Mouse (Mus musculus) MEL (cell line): ENCODE measurements around the gene Dock1. TPM values are rescaled to one million over a fixed set of nuclear protein-coding genes. Genes with fewer than 3 reads are reported as not detected.

Experiments
- DNase-seq: peaks from one replicate; pipeline ENCODE4 v3.0.0; 2011; ENCODE audit warnings: low read depth, low spot score
- H3K27ac ChIP-seq: 2 replicates; pipeline ENCODE4 v1.5.1; 2012; ENCODE audit warnings: low read depth, mild to moderate bottlenecking, control low read depth, low read length, moderate library complexity; ENCODE audit not compliant: control insufficient read depth
- H3K27me3 ChIP-seq, 2 experiments: fragments of 150-350 bp in 1 of 2; sonication (generic) in 1 of 2; 2 replicates each; pipeline ENCODE4 v1.6.1; 2012; ENCODE audit warnings: low read length in 2 of 2, mild to moderate bottlenecking in 2 of 2, improper control_type of control experiment in 1 of 2, moderate library complexity in 1 of 2; ENCODE audit not compliant: insufficient read depth in 2 of 2, control insufficient read depth in 1 of 2
- H3K36me3 ChIP-seq, 2 experiments: 2 replicates each; pipeline ENCODE4 v1.6.1; 2012 to 2014; ENCODE audit warnings: low read length in 2 of 2, improper control_type of control experiment in 1 of 2, inconsistent platforms in 1 of 2, mild to moderate bottlenecking in 1 of 2; ENCODE audit not compliant: insufficient read depth in 2 of 2, control insufficient read depth in 1 of 2
- H3K4me1 ChIP-seq, 2 experiments: fragments of 150-350 bp in 1 of 2; sonication (generic) in 1 of 2; 2 replicates each; pipeline ENCODE4 v1.6.1; 2012; ENCODE audit warnings: low read length in 2 of 2, improper control_type of control experiment in 1 of 2, mild to moderate bottlenecking in 1 of 2; ENCODE audit not compliant: insufficient read depth in 2 of 2, control insufficient read depth in 1 of 2
- H3K4me3 ChIP-seq, 2 experiments: fragments of 150-350 bp in 1 of 2; sonication (generic) in 1 of 2; 2 replicates each; pipeline ENCODE4 v1.5.1; 2012; ENCODE audit warnings: low read depth in 2 of 2, low read length in 2 of 2, mild to moderate bottlenecking in 2 of 2, moderate library complexity in 2 of 2, control low read depth in 1 of 2, improper control_type of control experiment in 1 of 2; ENCODE audit not compliant: control insufficient read depth in 1 of 2, insufficient read depth in 1 of 2
- H3K79me2 ChIP-seq: 2 replicates; pipeline ENCODE4 v1.6.1; 2012; ENCODE audit warnings: mild to moderate bottlenecking, low read length, moderate library complexity; ENCODE audit not compliant: control insufficient read depth, poor library complexity, insufficient read depth
- H3K9ac ChIP-seq: 2 replicates; pipeline ENCODE4 v1.6.1; 2012; ENCODE audit warnings: low read depth, mild to moderate bottlenecking, control low read depth, low read length, moderate library complexity; ENCODE audit not compliant: control insufficient read depth, poor library complexity, severe bottlenecking
- H3K9me3 ChIP-seq: fragments of 150-350 bp; sonication (generic); replicated peaks from 2 replicates; pipeline ENCODE4 v1.6.1; 2012; ENCODE audit warnings: mild to moderate bottlenecking, low read length, improper control_type of control experiment, moderate library complexity; ENCODE audit not compliant: insufficient read depth
- CHD1 ChIP-seq: IDR thresholded peaks from 2 replicates; pipeline ENCODE4 v1.6.1; 2012; ENCODE audit warnings: low read depth, mild to moderate bottlenecking, inconsistent platforms, low read length, improper control_type of control experiment
- CTCF ChIP-seq, 3 experiments: IDR thresholded peaks in 2 of 3; conservative IDR thresholded peaks in 1 of 3; 2 replicates each; pipeline ENCODE4 v1.5.1; 2011 to 2012; ENCODE audit warnings: low read length in 3 of 3, low read depth in 2 of 3, mild to moderate bottlenecking in 2 of 3, improper control_type of control experiment in 1 of 3, inconsistent platforms in 1 of 3, mixed read lengths in 1 of 3, moderate library complexity in 1 of 3; ENCODE audit not compliant: control insufficient read depth in 1 of 3, insufficient read depth in 1 of 3, poor library complexity in 1 of 3, severe bottlenecking in 1 of 3
- E2F4 ChIP-seq: IDR thresholded peaks from 2 replicates; pipeline ENCODE4 v1.6.1; 2011; ENCODE audit warnings: low read depth, low read length, improper control_type of control experiment, borderline replicate concordance
- ELF1 ChIP-seq: IDR thresholded peaks from 2 replicates; pipeline ENCODE4 v1.6.1; 2014; ENCODE audit warnings: low read depth, mild to moderate bottlenecking, inconsistent platforms, low read length, improper control_type of control experiment, moderate library complexity
- EP300 ChIP-seq, 2 experiments: IDR thresholded peaks; 2 replicates each; pipeline ENCODE4 v1.6.1; 2011; ENCODE audit warnings: improper control_type of control experiment in 2 of 2, low read length in 2 of 2, low read depth in 1 of 2, mild to moderate bottlenecking in 1 of 2
- ETS1 ChIP-seq: IDR thresholded peaks from 2 replicates; pipeline ENCODE4 v1.6.1; 2012; ENCODE audit warnings: low read depth, mild to moderate bottlenecking, inconsistent platforms, low read length, improper control_type of control experiment, moderate library complexity
- GABPA ChIP-seq: IDR thresholded peaks from 2 replicates; pipeline ENCODE4 v1.6.1; 2012; ENCODE audit warnings: low read depth, mild to moderate bottlenecking, inconsistent platforms, low read length, improper control_type of control experiment, moderate library complexity
- HCFC1 ChIP-seq: IDR thresholded peaks from 2 replicates; pipeline ENCODE4 v1.6.1; 2012; ENCODE audit warnings: low read depth, mild to moderate bottlenecking, inconsistent platforms, low read length, improper control_type of control experiment, moderate library complexity
- JUND ChIP-seq: IDR thresholded peaks from 2 replicates; pipeline ENCODE4 v1.6.1; 2011; ENCODE audit warnings: low read depth, mild to moderate bottlenecking, improper control_type of control experiment, low read length
- KAT2A ChIP-seq: conservative IDR thresholded peaks from 2 replicates; pipeline ENCODE4 v1.6.1; 2012; ENCODE audit warnings: low read depth, low read length, improper control_type of control experiment, inconsistent platforms
- MAFK ChIP-seq: IDR thresholded peaks from 2 replicates; pipeline ENCODE4 v1.6.1; 2011; ENCODE audit warnings: low read depth, mild to moderate bottlenecking, low read length, improper control_type of control experiment, borderline replicate concordance
- MYB ChIP-seq: IDR thresholded peaks from 2 replicates; pipeline ENCODE4 v1.6.1; 2011; ENCODE audit warnings: mild to moderate bottlenecking, low read depth, low read length, improper control_type of control experiment
- MYC ChIP-seq: IDR thresholded peaks from 2 replicates; pipeline ENCODE4 v1.6.1; 2011; ENCODE audit warnings: low read depth, mild to moderate bottlenecking, low read length, improper control_type of control experiment, moderate library complexity
- NRF1 ChIP-seq: IDR thresholded peaks from 2 replicates; pipeline ENCODE4 v1.6.1; 2014; ENCODE audit warnings: low read depth, mild to moderate bottlenecking, inconsistent platforms, low read length, improper control_type of control experiment, moderate library complexity; ENCODE audit not compliant: poor library complexity, insufficient read depth, severe bottlenecking
- POLR2A ChIP-seq, 2 experiments: IDR thresholded peaks; 2 replicates each; pipeline ENCODE4 v1.6.1; 2011 to 2012; ENCODE audit warnings: low read length in 2 of 2, mild to moderate bottlenecking in 2 of 2, control low read depth in 1 of 2, improper control_type of control experiment in 1 of 2, low read depth in 1 of 2, moderate library complexity in 1 of 2; ENCODE audit not compliant: control insufficient read depth in 1 of 2, insufficient read depth in 1 of 2, poor library complexity in 1 of 2
- POLR2AphosphoS2 ChIP-seq: IDR thresholded peaks from 2 replicates; pipeline ENCODE4 v1.6.1; 2011; ENCODE audit warnings: low read length, improper control_type of control experiment
- RAD21 ChIP-seq: IDR thresholded peaks from 2 replicates; pipeline ENCODE4 v1.6.1; 2011; ENCODE audit warnings: mild to moderate bottlenecking, low read depth, low read length, improper control_type of control experiment
- RCOR1 ChIP-seq: IDR thresholded peaks from 2 replicates; pipeline ENCODE4 v1.6.1; 2012; ENCODE audit warnings: low read depth, mild to moderate bottlenecking, inconsistent platforms, low read length, improper control_type of control experiment
- SIN3A ChIP-seq: IDR thresholded peaks from 2 replicates; pipeline ENCODE4 v1.6.1; 2012; ENCODE audit warnings: low read length, improper control_type of control experiment, inconsistent platforms
- SMC3 ChIP-seq: IDR thresholded peaks from 2 replicates; pipeline ENCODE4 v1.6.1; 2011; ENCODE audit warnings: low read depth, low read length, improper control_type of control experiment
- TAL1 ChIP-seq: IDR thresholded peaks from 2 replicates; pipeline ENCODE4 v1.6.1; 2012; ENCODE audit warnings: mild to moderate bottlenecking, inconsistent platforms, low read length, moderate library complexity, mixed read lengths
- TBP ChIP-seq: IDR thresholded peaks from 2 replicates; pipeline ENCODE4 v1.8.0; 2011; ENCODE audit warnings: low read depth, low read length, improper control_type of control experiment
- USF2 ChIP-seq, 2 experiments: IDR thresholded peaks; 2 replicates each; pipeline ENCODE4 v1.6.1; 2011 to 2012; ENCODE audit warnings: improper control_type of control experiment in 2 of 2, low read length in 2 of 2, borderline replicate concordance in 1 of 2, inconsistent platforms in 1 of 2, low read depth in 1 of 2, mild to moderate bottlenecking in 1 of 2; ENCODE audit not compliant: insufficient read depth in 1 of 2
- ZKSCAN1 ChIP-seq: IDR thresholded peaks from 2 replicates; pipeline ENCODE4 v1.6.1; 2012; ENCODE audit warnings: low read depth, mild to moderate bottlenecking, inconsistent platforms, low read length, improper control_type of control experiment, moderate library complexity
- ZMIZ1 ChIP-seq: IDR thresholded peaks from 2 replicates; pipeline ENCODE4 v1.6.1; 2012; ENCODE audit warnings: low read depth, mild to moderate bottlenecking, inconsistent platforms, low read length, improper control_type of control experiment, moderate library complexity
- ZNF384 ChIP-seq: IDR thresholded peaks from 2 replicates; pipeline ENCODE4 v1.6.1; 2012; ENCODE audit warnings: low read depth, mild to moderate bottlenecking, inconsistent platforms, low read length, improper control_type of control experiment
- polyA plus RNA-seq, 2 experiments: library from polyadenylated mRNA; stranded (reverse) in 1 of 2; unstranded in 1 of 2; fragments of >175 nt in 1 of 2; fragments of >200 nt in 1 of 2; gene quantifications; 2 replicates each; pipeline versions ENCODE4 v1.2.1 to v1.2.4; 2012; ENCODE audit warnings: low replicate concordance in 2 of 2, low read depth in 1 of 2; ENCODE audit not compliant: insufficient read length in 2 of 2, insufficient read depth in 1 of 2, missing spikeins in 1 of 2
- total RNA-seq: library from RNA; depleted of rRNA; stranded (reverse); fragments of 300-350 nt; gene quantifications from 2 replicates; pipeline ENCODE4 v1.2.3, GENCODE M21; 2012

Gene Dock1
- total and polyA plus RNA-seq, 3 experiments: not detected

GRCm38 (mm10) chr7:135076904-135077303, 406.4 kb downstream of the Dock1 start:
- Histone ChIP-seq H3K27ac (no peak overlapping the region), H3K79me2 (no peaks in the 10 kb centered on the region), H3K9me3 (no peaks in the 10 kb centered on the region), H3K36me3 (no peaks in the 10 kb centered on the region), H3K4me1 (no peaks in the 10 kb centered on the region), H3K9ac (no peak overlapping the region), H3K4me3 (no peak overlapping the region), H3K27me3 (no peaks in the 10 kb centered on the region)
- DNase-seq: no peak
- TF ChIP-seq SIN3A: no peak
- TF ChIP-seq ZKSCAN1: no peak
- TF ChIP-seq POLR2AphosphoS2: no peak
- no peak for TF ChIP-seq CHD1
- TF ChIP-seq KAT2A: no peak
- no peak for TF ChIP-seq POLR2A (IDR thresholded peaks at IDR 0.05; ENCODE audit: control insufficient read depth in 1 of 2, insufficient read depth in 1 of 2, low read depth in 1 of 2, low read length in 2 of 2, poor library complexity in 1 of 2)
- no peak for TF ChIP-seq ELF1
- no peak for TF ChIP-seq EP300 (IDR thresholded peaks at IDR 0.05; ENCODE audit: low read depth in 1 of 2, low read length in 2 of 2)
- TF ChIP-seq MAFK: no peak
- no peak for TF ChIP-seq ZNF384
- no peak for TF ChIP-seq ZMIZ1
- no peak for TF ChIP-seq GABPA
- no peak for TF ChIP-seq MYB
- TF ChIP-seq TAL1: no peak

- TF ChIP-seq CTCF (IDR thresholded peaks at IDR 0.05 in 2 of 3, conservative IDR thresholded peaks at IDR 0.05 in 1 of 3; ENCODE audit: control insufficient read depth in 1 of 3, insufficient read depth in 1 of 3, low read depth in 2 of 3, low read length in 3 of 3, poor library complexity in 1 of 3, severe bottlenecking in 1 of 3) (no peak), SIN3A (no peak), JUND (no peak), NRF1 (no peak), KAT2A (no peak), TAL1 (no peak), MYB (no peak), TBP (no peak), MYC (no peak), GABPA (no peak), RAD21 (no peak), RCOR1 (no peak), E2F4 (no peak), ETS1 (no peak), USF2 (IDR thresholded peaks at IDR 0.05; ENCODE audit: borderline replicate concordance in 1 of 2, insufficient read depth in 1 of 2, low read depth in 1 of 2, low read length in 2 of 2) (no peak), SMC3 (no peak), CHD1 (no peak), HCFC1 (no peak)
- no peaks in the 10 kb centered on the region for H3K36me3 ChIP-seq
- no peak overlapping the region for H3K9ac ChIP-seq
- no peak overlapping the region for H3K27ac ChIP-seq
- DNase-seq: no peak
- no peaks in the 10 kb centered on the region for H3K79me2 ChIP-seq
- no peaks in the 10 kb centered on the region for H3K9me3 ChIP-seq
- no peaks in the 10 kb centered on the region for H3K27me3 ChIP-seq
- no peak overlapping the region for H3K4me3 ChIP-seq
- no peaks in the 10 kb centered on the region for H3K4me1 ChIP-seq
Observed at GRCm38 (mm10) chr7:135077340-135077739, 406.9 kb downstream of the Dock1 start.
